Mouse (Mus musculus) intestine, embryonic 14.5 days (tissue): ENCODE measurements at regions not wholly inside any gene's neighbourhood (a gene's known extent, or its start where the extent isn't known, plus 50 kb on each side); places are given as distances from the start of the nearest gene placed in this dataset.

Experiments
- ATAC-seq: fragments of 200-750 bp; cut with Nextera tagmentation; replicated peaks from 2 replicates; pipeline ENCODE4 v1.8.0; 2017; ENCODE audit warnings: low read depth, moderate number of reproducible peaks, moderate TSS enrichment, moderate library complexity; ENCODE audit not compliant: low FRiP score, low TSS enrichment
- DNase-seq: peaks from one replicate; pipeline ENCODE4 v3.0.0-alpha.2; 2018; ENCODE audit warnings: low spot score
- H3K27ac ChIP-seq: fragments of 300-500 bp; sonication (generic); 2 replicates; pipeline ENCODE4 v1.5.1; 2014; ENCODE audit warnings: low read depth, mild to moderate bottlenecking, control low read depth
- H3K27me3 ChIP-seq: fragments of 300-500 bp; sonication (generic); replicated peaks from 2 replicates; pipeline ENCODE4 v1.6.1; 2014; ENCODE audit warnings: low read length, control low read depth; ENCODE audit not compliant: control insufficient read depth, insufficient read depth
- H3K36me3 ChIP-seq: fragments of 300-500 bp; sonication (generic); 2 replicates; pipeline ENCODE4 v1.6.1; 2014; ENCODE audit warnings: low read length, control low read depth; ENCODE audit not compliant: control insufficient read depth, insufficient read depth
- H3K4me1 ChIP-seq: fragments of 300-500 bp; sonication (generic); replicated peaks from 2 replicates; pipeline ENCODE4 v1.6.1; 2014; ENCODE audit warnings: low read length, control low read depth, mixed read lengths; ENCODE audit not compliant: control insufficient read depth, insufficient read depth
- H3K4me2 ChIP-seq: fragments of 300-500 bp; sonication (generic); 2 replicates; pipeline ENCODE4 v1.6.1; 2014; ENCODE audit warnings: low read length
- H3K4me3 ChIP-seq: fragments of 300-500 bp; sonication (generic); 2 replicates; pipeline ENCODE4 v1.5.1; 2014; ENCODE audit warnings: low read depth, low read length, control low read depth, mixed read lengths
- H3K9ac ChIP-seq: fragments of 300-500 bp; sonication (generic); 2 replicates; pipeline ENCODE4 v1.6.1; 2014; ENCODE audit warnings: mild to moderate bottlenecking, low read length
- H3K9me3 ChIP-seq: fragments of 300-500 bp; sonication (generic); 2 replicates; pipeline ENCODE4 v1.6.1; 2016; ENCODE audit warnings: low read length, control low read depth; ENCODE audit not compliant: control insufficient read depth
- WGBS: fragments of 180-500 bp; shearing (Covaris S2); extraction: QIAGEN DNeasy Blood & Tissue Kit; methylation state at CpG from one replicate; pipeline ENCODE4 v1.1.7; 2014; 5-methylcytosine and 5-hydroxymethylcytosine counted together

DNA sequence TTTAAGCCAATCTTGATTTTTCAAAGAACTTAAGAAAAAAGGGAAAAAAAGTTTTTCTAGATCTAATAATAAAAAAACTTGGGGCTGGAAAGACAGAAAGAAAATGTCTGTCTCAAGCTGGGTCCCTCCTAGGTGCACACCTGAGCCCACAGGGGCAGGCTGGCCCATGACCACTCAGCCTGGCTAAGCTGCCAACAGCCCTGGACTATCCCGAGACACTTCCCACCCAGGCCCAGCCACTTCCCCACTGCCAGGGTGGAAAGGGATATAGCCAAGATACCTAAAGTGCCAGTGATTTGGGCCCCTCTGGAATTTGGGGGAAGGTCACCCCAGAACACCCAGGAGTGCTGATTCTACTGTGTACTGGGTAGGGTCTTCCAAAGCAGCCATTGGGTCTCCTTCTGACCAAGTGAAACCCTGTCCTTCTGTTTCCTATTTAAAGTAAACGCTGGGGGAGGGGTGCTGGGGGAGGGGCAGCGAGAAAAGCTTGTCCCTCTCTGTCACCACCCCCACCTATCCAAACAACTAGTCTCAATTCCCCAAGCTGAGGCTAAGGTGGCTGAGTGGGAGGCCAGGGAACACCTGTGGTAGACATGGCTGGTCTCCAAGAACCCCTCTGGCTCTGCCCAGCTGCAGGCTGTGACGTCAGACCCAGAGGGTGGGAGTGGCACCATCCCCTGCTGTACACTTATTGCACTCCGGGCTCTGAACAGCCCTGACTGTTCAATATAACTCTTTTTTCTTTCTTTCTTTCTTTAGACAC lies 62.6 kb downstream of the Mcfd2 start:
- WGBS, result 34% methylated on average over 5 of the region's 5 CpGs
- peaks cover 32% of the 10 kb centered on the region for H3K4me1 ChIP-seq
- H3K9me3 ChIP-seq, result no peaks in the 10 kb centered on the region
- H3K4me2 ChIP-seq, result no peak overlapping the region
- ATAC-seq, result peak; percentile 57; the same call in 1 of the 2 replicates
- no peak overlapping the region for H3K9ac ChIP-seq
- H3K36me3 ChIP-seq, result no peaks in the 10 kb centered on the region
- no peak for DNase-seq
- peak overlapping the region; percentile 59; the same call in 1 of the 2 replicates for H3K27ac ChIP-seq
- no peaks in the 10 kb centered on the region for H3K27me3 ChIP-seq
- H3K4me3 ChIP-seq, result no peak overlapping the region

- Histone ChIP-seq H3K4me1 (peaks cover 32% of the 10 kb centered on the region), H3K4me3 (no peak overlapping the region), H3K9me3 (no peaks in the 10 kb centered on the region), H3K4me2 (no peak overlapping the region), H3K9ac (no peak overlapping the region), H3K27me3 (no peaks in the 10 kb centered on the region), H3K36me3 (no peaks in the 10 kb centered on the region), H3K27ac (peak overlapping the region; percentile 59; the same call in 1 of the 2 replicates)
- DNase-seq (no peak), ATAC-seq (no peak)
- WGBS, result 39% methylated on average over 6 of the region's 6 CpGs
Observed at GRCm38 (mm10) chr17:87202490-87202889, 63.2 kb downstream of the Mcfd2 start.

GRCm38 (mm10) chr17:87200721-87201242 lies 65.0 kb downstream of the Mcfd2 start:
- H3K4me2 ChIP-seq, result no peak overlapping the region
- H3K9ac ChIP-seq, result no peak overlapping the region
- peak overlapping the region; percentile 62 for H3K27ac ChIP-seq
- H3K36me3 ChIP-seq, result no peaks in the 10 kb centered on the region
- DNase-seq (peak; percentile 78), ATAC-seq (peak; percentile 59)
- no peaks in the 10 kb centered on the region for H3K27me3 ChIP-seq
- 61% methylated on average over 3 of the region's 3 CpGs for WGBS
- peaks cover 32% of the 10 kb centered on the region for H3K4me1 ChIP-seq
- no peak overlapping the region for H3K4me3 ChIP-seq
- no peaks in the 10 kb centered on the region for H3K9me3 ChIP-seq

- DNase-seq (no peak), ATAC-seq (no peak)
- peaks cover 32% of the 10 kb centered on the region for H3K4me1 ChIP-seq
- no peaks in the 10 kb centered on the region for H3K9me3 ChIP-seq
- H3K36me3 ChIP-seq, result no peaks in the 10 kb centered on the region
- H3K4me3 ChIP-seq, result no peak overlapping the region
- no peak overlapping the region for H3K4me2 ChIP-seq
- H3K27ac ChIP-seq, result peak overlapping the region; percentile 62
- H3K27me3 ChIP-seq, result no peaks in the 10 kb centered on the region
- WGBS, result 67% methylated on average over 2 of the region's 2 CpGs
- no peak overlapping the region for H3K9ac ChIP-seq
Observed at GRCm38 (mm10) chr17:87200134-87200533, 65.6 kb downstream of the Mcfd2 start.

GRCm38 (mm10) chr17:87199134-87199533 lies 66.6 kb downstream of the Mcfd2 start:
- Histone ChIP-seq H3K9me3 (no peaks in the 10 kb centered on the region), H3K36me3 (no peaks in the 10 kb centered on the region), H3K27ac (no peak overlapping the region), H3K4me1 (peaks cover 32% of the 10 kb centered on the region), H3K4me3 (no peak overlapping the region), H3K4me2 (no peak overlapping the region), H3K27me3 (no peaks in the 10 kb centered on the region), H3K9ac (no peak overlapping the region)
- no peak for DNase-seq
- no peak for ATAC-seq
- 91% methylated on average over 3 of the region's 3 CpGs for WGBS

- 0 out of 2 replicates have a peak, but pooled peaks cover 2% of the 10 kb centered on the region for H3K9me3 ChIP-seq
- no peaks in the 10 kb centered on the region for H3K36me3 ChIP-seq
- no peak overlapping the region for H3K9ac ChIP-seq
- no peak overlapping the region for H3K4me2 ChIP-seq
- ATAC-seq (no peak), DNase-seq (no peak)
- H3K27me3 ChIP-seq, result no peaks in the 10 kb centered on the region
- peaks cover 24% of the 10 kb centered on the region for H3K4me1 ChIP-seq
- no peak overlapping the region for H3K4me3 ChIP-seq
- 93% methylated on average over 4 of the region's 4 CpGs for WGBS
- no peak overlapping the region for H3K27ac ChIP-seq
Observed at GRCm38 (mm10) chr17:87197434-87197833, 68.3 kb downstream of the Mcfd2 start.

DNA sequence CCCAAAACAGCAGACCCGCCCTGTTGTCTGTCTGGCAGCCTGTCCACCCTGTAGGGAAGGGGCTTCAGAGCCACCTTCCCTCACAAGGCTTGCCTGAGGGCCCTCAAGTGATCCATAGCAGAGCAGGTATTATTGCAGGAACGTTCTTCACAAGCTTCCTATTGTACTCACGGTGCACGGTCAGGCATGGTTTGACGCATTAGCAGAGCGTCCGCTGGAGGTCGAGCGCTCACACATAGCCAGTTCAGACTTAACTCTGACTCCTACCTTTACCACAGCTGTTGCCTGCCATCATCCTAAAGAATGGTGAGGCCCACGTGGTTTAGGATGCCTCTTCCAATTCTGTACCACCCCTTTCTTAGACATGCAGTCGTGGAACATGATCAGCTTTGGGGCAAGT lies 71.1 kb downstream of the Mcfd2 start:
- Histone ChIP-seq H3K4me2 (no peak overlapping the region), H3K9ac (no peak overlapping the region), H3K36me3 (no peaks in the 10 kb centered on the region), H3K27ac (no peak overlapping the region), H3K27me3 (no peaks in the 10 kb centered on the region), H3K4me1 (peaks cover 4% of the 10 kb centered on the region; the same call in 1 of the 2 replicates), H3K9me3 (0 out of 2 replicates have a peak, but pooled peaks cover 6% of the 10 kb centered on the region), H3K4me3 (no peak overlapping the region)
- no peak for ATAC-seq
- WGBS, result 71% methylated on average over 11 of the region's 11 CpGs
- no peak for DNase-seq

DNA sequence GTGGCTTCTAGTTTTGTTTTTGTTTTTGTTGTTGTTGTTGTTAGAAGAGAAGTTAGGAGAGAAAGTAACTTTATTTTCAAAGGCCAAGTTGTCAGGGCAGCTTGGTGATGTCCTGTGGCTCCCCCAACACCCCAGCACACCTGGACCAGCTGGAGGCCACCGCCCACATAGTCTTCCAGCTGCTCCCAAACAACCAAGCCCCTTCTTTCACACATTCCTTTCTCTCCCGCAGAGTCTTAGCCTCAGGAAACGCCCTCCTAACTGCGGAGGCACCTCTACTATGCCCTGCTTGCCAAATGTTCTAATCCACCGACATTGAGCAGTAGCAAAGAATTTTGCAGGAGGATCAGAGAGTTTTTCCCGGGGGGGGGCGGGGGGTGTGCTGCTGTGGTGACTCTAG lies 72.3 kb downstream of the Mcfd2 start:
- no peak overlapping the region for H3K27ac ChIP-seq
- 0 out of 2 replicates have a peak, but pooled peaks cover 4% of the 10 kb centered on the region for H3K4me1 ChIP-seq
- no peaks in the 10 kb centered on the region for H3K27me3 ChIP-seq
- H3K36me3 ChIP-seq, result no peaks in the 10 kb centered on the region
- H3K4me2 ChIP-seq, result no peak overlapping the region
- no peak for ATAC-seq
- no peak for DNase-seq
- H3K9me3 ChIP-seq, result 0 out of 2 replicates have a peak, but pooled peaks cover 6% of the 10 kb centered on the region
- WGBS, result 15% methylated on average over 7 of the region's 7 CpGs
- no peak overlapping the region for H3K4me3 ChIP-seq
- no peak overlapping the region for H3K9ac ChIP-seq
